Mouse (Mus musculus): ENCODE results near the gene Cd247. TPM values are rescaled to one million over a fixed set of nuclear protein-coding genes. Genes with fewer than 3 reads are reported as not detected.

The Cd247 gene
- total and polyA plus RNA-seq, 2 experiments from 2014 or later = 0.83 TPM; not detected in 1

GRCm38 (mm10) chr1:165789963-165790362, 1.5 kb downstream of the Cd247 start:
- Histone ChIP-seq H3K36me3 (ENCODE audit: insufficient read depth, low read length) (no peaks in the 10 kb centered on the region), H3K9me3 (ENCODE audit: low read length) (no peaks in the 10 kb centered on the region), H3K4me3 (ENCODE audit: low read depth, low read length) (no peak overlapping the region), H3K27me3 (ENCODE audit: insufficient read depth, low read length) (no peaks in the 10 kb centered on the region), H3K4me1 (ENCODE audit: insufficient read depth, low read length) (no peaks in the 10 kb centered on the region), H3K4me2 (ENCODE audit: low read depth, low read length, poor library complexity, severe bottlenecking) (no peak overlapping the region), H3K9ac (replicated peaks; ENCODE audit: low read length, poor library complexity, severe bottlenecking) (no peak overlapping the region), H3K27ac (ENCODE audit: low read depth, low read length) (no peak overlapping the region)
- no peak for ATAC-seq (ENCODE audit: low FRiP score)
- DNase-seq (ENCODE audit: low spot score) = no peak
- TF ChIP-seq CTCF (IDR thresholded peaks at IDR 0.05) = no peak
- WGBS = 95% methylated on average over 6 of the region's 6 CpGs

GRCm38 (mm10) chr1:165790461-165791210, 2.2 kb downstream of the Cd247 start:
- TF ChIP-seq CTCF (IDR thresholded peaks at IDR 0.05) = no peak
- WGBS = 92% methylated on average over 17 of the region's 17 CpGs
- no peak overlapping the region for H3K4me3 ChIP-seq (ENCODE audit: low read depth, low read length)
- H3K9ac ChIP-seq (replicated peaks; ENCODE audit: low read length, poor library complexity, severe bottlenecking) = no peak overlapping the region
- no peaks in the 10 kb centered on the region for H3K9me3 ChIP-seq (ENCODE audit: low read length)
- H3K36me3 ChIP-seq (ENCODE audit: insufficient read depth, low read length) = no peaks in the 10 kb centered on the region
- H3K27ac ChIP-seq (ENCODE audit: low read depth, low read length) = no peak overlapping the region
- DNase-seq (ENCODE audit: low spot score) (no peak), ATAC-seq (ENCODE audit: low FRiP score) (no peak)
- no peaks in the 10 kb centered on the region for H3K4me1 ChIP-seq (ENCODE audit: insufficient read depth, low read length)
- H3K27me3 ChIP-seq (ENCODE audit: insufficient read depth, low read length) = no peaks in the 10 kb centered on the region
- no peak overlapping the region for H3K4me2 ChIP-seq (ENCODE audit: low read depth, low read length, poor library complexity, severe bottlenecking)

- no peaks in the 10 kb centered on the region for H3K9me3 ChIP-seq (ENCODE audit: low read length)
- WGBS = 81% methylated on average over 9 of the region's 9 CpGs
- H3K36me3 ChIP-seq (ENCODE audit: insufficient read depth, low read length) = no peaks in the 10 kb centered on the region
- H3K9ac ChIP-seq (replicated peaks; ENCODE audit: low read length, poor library complexity, severe bottlenecking) = no peak overlapping the region
- no peak overlapping the region for H3K27ac ChIP-seq (ENCODE audit: low read depth, low read length)
- H3K4me1 ChIP-seq (ENCODE audit: insufficient read depth, low read length) = no peaks in the 10 kb centered on the region
- no peak overlapping the region for H3K4me3 ChIP-seq (ENCODE audit: low read depth, low read length)
- H3K4me2 ChIP-seq (ENCODE audit: low read depth, low read length, poor library complexity, severe bottlenecking) = no peak overlapping the region
- H3K27me3 ChIP-seq (ENCODE audit: insufficient read depth, low read length) = no peaks in the 10 kb centered on the region
- DNase-seq (ENCODE audit: low spot score) (no peak), ATAC-seq (ENCODE audit: low FRiP score) (no peak)
- no peak for TF ChIP-seq CTCF (IDR thresholded peaks at IDR 0.05)
Measured at GRCm38 (mm10) chr1:165791411-165791810, 2.9 kb downstream of the Cd247 start.

GRCm38 (mm10) chr1:165801709-165802310, 13.3 kb downstream of the Cd247 start:
- Histone ChIP-seq H3K4me2 (ENCODE audit: low read depth, low read length, poor library complexity, severe bottlenecking) (no peak overlapping the region), H3K9ac (replicated peaks; ENCODE audit: low read length, poor library complexity, severe bottlenecking) (no peak overlapping the region), H3K9me3 (ENCODE audit: low read length) (0 out of 2 replicates have a peak, but pooled peaks cover 6% of the 10 kb centered on the region), H3K27me3 (ENCODE audit: insufficient read depth, low read length) (no peaks in the 10 kb centered on the region), H3K36me3 (ENCODE audit: insufficient read depth, low read length) (no peaks in the 10 kb centered on the region), H3K4me1 (ENCODE audit: insufficient read depth, low read length) (no peaks in the 10 kb centered on the region), H3K27ac (ENCODE audit: low read depth, low read length) (no peak overlapping the region), H3K4me3 (ENCODE audit: low read depth, low read length) (no peak overlapping the region)
- 72% methylated on average over 11 of the region's 11 CpGs for WGBS
- no peak for ATAC-seq (ENCODE audit: low FRiP score)
- no peak for TF ChIP-seq CTCF (IDR thresholded peaks at IDR 0.05)
- no peak for DNase-seq (ENCODE audit: low spot score)

- ATAC-seq (ENCODE audit: low FRiP score) (no peak), DNase-seq (ENCODE audit: low spot score) (no peak)
- Histone ChIP-seq H3K36me3 (ENCODE audit: insufficient read depth, low read length) (no peaks in the 10 kb centered on the region), H3K9ac (replicated peaks; ENCODE audit: low read length, poor library complexity, severe bottlenecking) (no peak overlapping the region), H3K27me3 (ENCODE audit: insufficient read depth, low read length) (no peaks in the 10 kb centered on the region), H3K9me3 (ENCODE audit: low read length) (0 out of 2 replicates have a peak, but pooled peaks cover 6% of the 10 kb centered on the region), H3K4me1 (ENCODE audit: insufficient read depth, low read length) (no peaks in the 10 kb centered on the region), H3K27ac (ENCODE audit: low read depth, low read length) (no peak overlapping the region), H3K4me2 (ENCODE audit: low read depth, low read length, poor library complexity, severe bottlenecking) (no peak overlapping the region), H3K4me3 (ENCODE audit: low read depth, low read length) (no peak overlapping the region)
- 86% methylated on average over 5 of the region's 5 CpGs for WGBS
- no peak for TF ChIP-seq CTCF (IDR thresholded peaks at IDR 0.05)
Measured at GRCm38 (mm10) chr1:165803107-165803506, 14.6 kb downstream of the Cd247 start.

GRCm38 (mm10) chr1:165804133-165804532, 15.7 kb downstream of the Cd247 start:
- Histone ChIP-seq H3K36me3 (ENCODE audit: insufficient read depth, low read length) (no peaks in the 10 kb centered on the region), H3K9ac (replicated peaks; ENCODE audit: low read length, poor library complexity, severe bottlenecking) (no peak overlapping the region), H3K4me1 (ENCODE audit: insufficient read depth, low read length) (no peaks in the 10 kb centered on the region), H3K9me3 (ENCODE audit: low read length) (0 out of 2 replicates have a peak, but pooled peaks cover 6% of the 10 kb centered on the region), H3K4me2 (ENCODE audit: low read depth, low read length, poor library complexity, severe bottlenecking) (no peak overlapping the region), H3K27ac (ENCODE audit: low read depth, low read length) (no peak overlapping the region), H3K4me3 (ENCODE audit: low read depth, low read length) (no peak overlapping the region), H3K27me3 (ENCODE audit: insufficient read depth, low read length) (no peaks in the 10 kb centered on the region)
- TF ChIP-seq CTCF (IDR thresholded peaks at IDR 0.05) = no peak
- ATAC-seq (ENCODE audit: low FRiP score) (no peak), DNase-seq (ENCODE audit: low spot score) (no peak)
- WGBS = 85% methylated on average over 4 of the region's 4 CpGs

Measured in midbrain, postnatal 0 days (tissue).